Mouse (Mus musculus) heart, embryonic 16.5 days (tissue): Measurements from ENCODE around the gene Fbxl19. TPM values are rescaled to one million over a fixed set of nuclear protein-coding genes. Genes with fewer than 3 reads are reported as not detected.

Experiments used
- ATAC-seq: fragments of 200-750 bp; cut with Nextera tagmentation; replicated peaks from 2 replicates; pipeline ENCODE4 v1.8.0; 2017; ENCODE audit warnings: moderate number of reproducible peaks; ENCODE audit not compliant: insufficient read depth, low FRiP score; ENCODE audit errors: extremely low read depth
- H3K27ac ChIP-seq: fragments of 300-500 bp; sonication (generic); 2 replicates; pipeline ENCODE4 v1.5.1; 2014; ENCODE audit warnings: mild to moderate bottlenecking, low read length, control low read depth, moderate library complexity
- H3K27me3 ChIP-seq: fragments of 300-500 bp; sonication (generic); 2 replicates; pipeline ENCODE4 v1.6.1; 2014; ENCODE audit warnings: low read length, mixed read lengths; ENCODE audit not compliant: control insufficient read depth, insufficient read depth
- H3K36me3 ChIP-seq: fragments of 300-500 bp; sonication (generic); 2 replicates; pipeline ENCODE4 v1.6.1; 2014; ENCODE audit not compliant: control insufficient read depth, insufficient read depth
- H3K4me1 ChIP-seq: fragments of 300-500 bp; sonication (generic); 2 replicates; pipeline ENCODE4 v1.6.1; 2014; ENCODE audit warnings: low read length, mixed read lengths; ENCODE audit not compliant: control insufficient read depth, insufficient read depth
- H3K4me2 ChIP-seq: fragments of 300-500 bp; sonication (generic); 2 replicates; pipeline ENCODE4 v1.6.1; 2014; ENCODE audit warnings: low read depth, mild to moderate bottlenecking, control low read depth, low read length
- H3K4me3 ChIP-seq: fragments of 300-500 bp; sonication (generic); 2 replicates; pipeline ENCODE4 v1.5.1; 2014; ENCODE audit warnings: mild to moderate bottlenecking, control low read depth, low read length
- H3K9ac ChIP-seq: fragments of 300-500 bp; sonication (generic); 2 replicates; pipeline ENCODE4 v1.6.1; 2014; ENCODE audit warnings: low read length, control low read depth
- H3K9me3 ChIP-seq: fragments of 300-500 bp; sonication (generic); replicated peaks from 2 replicates; pipeline ENCODE4 v1.6.1; 2016; ENCODE audit warnings: low read length; ENCODE audit not compliant: control insufficient read depth
- WGBS: fragments of 180-500 bp; shearing (Covaris S2); extraction: QIAGEN DNeasy Blood & Tissue Kit; methylation state at CpG from one replicate; pipeline ENCODE4 v1.1.7; 2014; 5-methylcytosine and 5-hydroxymethylcytosine counted together
- polyA plus RNA-seq: library from polyadenylated mRNA; unstranded; fragments of >200 nt; fragmentation: Nextera tagmentation; extraction: Ambion mirVana; gene quantifications from 2 replicates; pipeline ENCODE4 v1.2.1, GENCODE M21; 2015

Fbxl19 gene
- polyA plus RNA-seq, 1 experiment from 2014 or later = 1.3 TPM

DNA sequence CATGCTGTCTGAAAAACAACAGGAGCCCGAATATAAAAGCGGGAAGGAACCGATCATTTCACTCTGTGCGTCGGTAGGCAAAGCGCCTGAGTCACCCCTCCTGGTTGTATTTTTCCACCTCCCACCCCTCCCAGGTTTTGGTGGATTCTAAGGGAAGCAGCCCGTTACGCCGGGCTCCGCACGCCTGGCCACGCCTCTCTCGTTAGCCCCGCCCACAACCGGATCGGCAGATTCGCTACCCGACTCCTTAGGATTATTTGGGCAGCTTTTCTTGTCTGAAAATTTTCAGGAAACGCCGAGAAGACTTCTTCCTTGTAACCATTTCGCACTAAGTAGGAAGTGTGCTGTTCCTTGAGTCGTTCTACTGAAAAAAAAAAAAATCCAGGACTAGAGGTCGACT lies 32.1 kb downstream of the Fbxl19 start, which contains the start of gene Setd1a:
Setd1a (plus strand) TSS at position 245 of the 400 bp plus-strand sequence.
- H3K27ac ChIP-seq = peak within 1 kb of the TSS; percentile 99
- peak within 1 kb of the TSS; percentile 77 for H3K4me2 ChIP-seq
- H3K9me3 ChIP-seq = no peaks in the 10 kb centered on the region
- H3K27me3 ChIP-seq = no peaks in the 10 kb centered on the region
- H3K36me3 ChIP-seq = peaks cover 18% of the 10 kb centered on the region
- peaks cover 11% of the 10 kb centered on the region for H3K4me1 ChIP-seq
- peak; percentile 63 for ATAC-seq
- WGBS = 0% methylated on average over 23 of the region's 23 CpGs
- peak within 1 kb of the TSS; percentile 78 for H3K4me3 ChIP-seq
- peak within 1 kb of the TSS; percentile 93 for H3K9ac ChIP-seq

DNA sequence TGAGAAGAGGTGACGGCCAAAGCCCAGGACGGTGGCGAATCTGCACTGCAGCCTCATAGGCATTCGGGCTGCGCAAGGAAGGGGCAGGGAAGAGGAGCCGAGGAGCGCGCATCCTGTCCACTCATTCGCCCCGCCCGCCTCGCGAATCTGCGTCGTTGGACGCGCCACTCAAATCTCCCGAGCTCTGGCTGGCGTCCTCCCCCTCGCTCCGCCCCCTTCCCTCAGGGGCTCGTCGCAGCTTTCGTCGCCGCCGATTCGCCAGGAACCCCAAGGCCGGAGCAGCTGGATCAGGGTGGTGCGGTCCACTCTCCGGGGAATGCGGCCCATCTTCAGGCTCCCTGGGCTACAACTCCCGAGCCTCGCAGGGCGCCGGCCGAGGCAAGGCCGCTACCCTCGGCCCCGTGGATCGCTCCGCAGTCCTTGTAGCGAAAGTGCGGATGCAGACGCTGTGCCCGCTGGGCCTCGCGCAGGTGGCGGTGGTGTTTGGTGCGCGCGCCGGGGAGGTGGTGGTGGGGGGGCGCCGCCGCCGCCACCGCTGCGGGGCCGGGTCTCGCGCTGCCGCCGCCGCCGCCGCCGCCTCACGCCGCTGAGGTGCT lies 32.6 kb downstream of the Fbxl19 start:
- Histone ChIP-seq H3K27me3 (no peaks in the 10 kb centered on the region), H3K4me1 (peaks cover 11% of the 10 kb centered on the region), H3K4me2 (peak overlapping the region; percentile 76), H3K9ac (peak overlapping the region; percentile 93), H3K36me3 (peaks cover 22% of the 10 kb centered on the region), H3K4me3 (peak overlapping the region; percentile 78), H3K9me3 (no peaks in the 10 kb centered on the region), H3K27ac (peak overlapping the region; percentile 99)
- under 1% methylated on average over 70 of the region's 70 CpGs for WGBS
- peak; percentile 91 for ATAC-seq

DNA sequence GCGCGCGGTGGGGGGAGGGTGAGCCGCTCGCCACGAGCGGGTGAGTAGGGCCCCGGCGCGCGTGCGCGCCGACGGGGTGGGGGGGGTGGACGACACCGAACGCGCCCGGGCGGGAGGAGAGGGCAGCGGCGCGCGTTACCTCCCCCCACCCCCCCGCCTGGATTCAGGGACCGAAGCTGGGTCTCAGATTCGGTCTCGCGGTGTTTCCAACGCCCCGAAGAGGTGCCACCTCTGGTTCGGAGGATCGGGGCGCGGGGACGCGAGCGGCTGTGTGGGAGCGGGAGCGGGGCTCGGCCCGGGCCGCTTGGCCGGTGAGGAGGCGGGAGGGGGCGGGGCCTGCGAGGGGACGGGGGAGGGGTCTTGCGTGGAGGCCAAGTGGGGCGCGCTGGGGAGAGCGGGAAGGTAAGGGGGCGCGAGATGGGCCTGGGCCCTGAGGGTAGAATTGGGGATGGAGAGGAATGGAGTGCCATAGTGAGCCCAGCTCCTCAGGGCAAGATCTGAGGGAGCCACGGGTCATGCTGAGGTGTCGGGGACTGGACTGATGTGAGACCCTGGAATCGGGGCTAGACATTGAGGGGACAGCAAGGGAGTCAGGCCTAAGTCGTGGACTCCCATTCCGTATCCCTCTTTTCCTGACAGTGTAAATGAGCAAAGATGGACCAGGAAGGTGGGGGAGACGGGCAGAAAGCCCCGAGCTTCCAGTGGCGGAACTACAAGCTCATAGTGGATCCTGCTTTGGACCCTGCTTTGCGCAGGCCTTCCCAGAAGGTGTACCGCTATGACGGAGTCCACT lies 33.3 kb downstream of the Fbxl19 start:
- H3K4me1 ChIP-seq = peaks cover 11% of the 10 kb centered on the region
- H3K36me3 ChIP-seq = peaks cover 27% of the 10 kb centered on the region
- H3K27ac ChIP-seq = peak overlapping the region; percentile 99
- H3K4me3 ChIP-seq = peak overlapping the region; percentile 78
- 2% methylated on average over 63 of the region's 66 CpGs for WGBS
- peak overlapping the region; percentile 93 for H3K9ac ChIP-seq
- no peaks in the 10 kb centered on the region for H3K9me3 ChIP-seq
- peak overlapping the region; percentile 77 for H3K4me2 ChIP-seq
- peak; percentile 47 for ATAC-seq
- no peaks in the 10 kb centered on the region for H3K27me3 ChIP-seq

DNA sequence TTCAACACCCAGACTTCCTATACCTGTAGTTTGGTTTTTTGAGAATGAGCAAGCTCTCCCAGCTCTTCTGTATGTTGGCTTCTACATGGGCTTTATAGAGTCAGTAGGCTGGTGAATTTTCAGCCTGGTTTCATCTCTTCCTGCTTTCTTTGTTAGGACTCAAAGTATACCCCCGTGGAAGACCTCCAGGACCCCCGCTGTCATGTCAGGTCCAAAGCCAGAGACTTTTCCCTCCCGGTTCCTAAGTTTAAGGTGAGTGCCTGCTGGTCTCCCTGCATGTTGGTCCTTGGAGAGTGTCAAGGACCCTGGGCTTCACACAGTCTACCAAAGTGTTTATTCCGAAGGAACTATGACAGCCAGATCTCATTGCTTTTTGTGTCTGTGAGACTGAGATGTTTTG lies 34.0 kb downstream of the Fbxl19 start:
- 77% methylated on average over 4 of the region's 4 CpGs for WGBS

DNA sequence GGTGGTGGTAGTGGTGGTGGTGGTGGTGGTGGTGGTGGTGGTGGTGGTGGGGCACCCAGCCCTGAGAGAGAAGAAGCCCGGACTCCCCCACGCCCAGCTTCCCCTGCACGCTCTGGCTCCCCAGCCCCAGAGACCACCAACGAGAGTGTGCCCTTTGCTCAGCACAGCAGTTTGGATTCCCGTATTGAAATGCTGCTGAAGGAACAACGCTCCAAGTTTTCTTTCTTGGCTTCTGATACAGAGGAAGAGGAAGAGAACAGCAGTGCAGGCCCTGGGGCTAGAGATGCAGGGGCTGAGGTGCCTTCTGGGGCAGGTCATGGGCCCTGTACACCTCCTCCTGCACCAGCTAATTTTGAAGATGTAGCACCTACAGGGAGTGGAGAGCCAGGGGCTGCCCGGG lies 41.0 kb downstream of the Fbxl19 start, which contains the start of gene Gm49388:
Gm49388 (plus strand) TSS at position 301 of the 400 bp plus-strand sequence.
- 91% methylated on average over 7 of the region's 7 CpGs for WGBS
- ATAC-seq = no peak
- H3K27ac ChIP-seq = no peak within 1 kb of the TSS

More for the DNA sequence above, 34.0 kb downstream of the Fbxl19 start:
- H3K4me3 ChIP-seq = peak overlapping the region; percentile 78
- peaks cover 27% of the 10 kb centered on the region for H3K36me3 ChIP-seq
- no peaks in the 10 kb centered on the region for H3K9me3 ChIP-seq
- peak overlapping the region; percentile 93 for H3K9ac ChIP-seq
- H3K4me2 ChIP-seq = peak overlapping the region; percentile 77
- no peaks in the 10 kb centered on the region for H3K27me3 ChIP-seq
- H3K27ac ChIP-seq = no peak overlapping the region
- ATAC-seq = no peak
- peaks cover 11% of the 10 kb centered on the region for H3K4me1 ChIP-seq

DNA sequence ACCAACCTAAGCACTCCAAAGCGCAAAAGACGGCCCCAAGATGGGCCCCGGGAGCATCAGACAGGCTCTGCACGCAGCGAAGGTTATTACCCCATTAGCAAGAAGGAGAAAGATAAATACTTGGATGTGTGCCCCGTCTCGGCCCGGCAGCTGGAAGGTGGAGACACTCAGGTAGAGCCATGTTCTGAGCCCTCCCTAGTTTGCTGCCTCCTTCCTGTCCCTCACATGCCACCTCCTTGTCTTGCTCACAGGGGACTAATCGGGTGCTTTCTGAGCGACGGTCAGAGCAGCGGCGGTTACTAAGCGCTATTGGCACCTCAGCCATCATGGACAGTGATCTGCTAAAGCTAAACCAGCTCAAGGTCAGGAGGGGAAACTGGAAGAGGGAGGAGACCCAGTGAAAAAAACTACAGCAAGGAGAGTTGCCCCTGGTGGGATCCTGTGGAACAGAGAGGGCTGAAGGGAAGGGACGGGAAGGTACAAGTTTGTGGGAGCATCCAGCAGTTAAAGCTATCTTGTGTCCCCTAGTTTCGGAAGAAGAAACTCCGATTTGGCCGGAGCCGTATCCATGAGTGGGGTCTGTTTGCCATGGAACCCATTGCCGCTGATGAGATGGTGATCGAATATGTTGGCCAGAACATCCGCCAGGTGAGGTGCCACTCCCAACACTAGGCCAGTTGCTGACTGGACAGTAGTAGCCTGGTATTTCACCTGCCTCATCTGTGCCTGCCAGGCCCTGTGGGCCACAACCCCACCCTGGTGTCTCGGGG lies 52.9 kb downstream of the Fbxl19 start:
- Histone ChIP-seq H3K36me3 (peaks cover 56% of the 10 kb centered on the region), H3K4me1 (no peaks in the 10 kb centered on the region; the same call in 1 of the 2 replicates)

More for the DNA sequence above, 41.0 kb downstream of the Fbxl19 start, which contains the start of gene Gm49388:
- Histone ChIP-seq H3K4me3 (no peak within 1 kb of the TSS), H3K4me1 (no peaks in the 10 kb centered on the region), H3K9me3 (no peaks in the 10 kb centered on the region), H3K36me3 (peaks cover 77% of the 10 kb centered on the region), H3K4me2 (no peak within 1 kb of the TSS), H3K27me3 (no peaks in the 10 kb centered on the region), H3K9ac (no peak within 1 kb of the TSS)

DNA sequence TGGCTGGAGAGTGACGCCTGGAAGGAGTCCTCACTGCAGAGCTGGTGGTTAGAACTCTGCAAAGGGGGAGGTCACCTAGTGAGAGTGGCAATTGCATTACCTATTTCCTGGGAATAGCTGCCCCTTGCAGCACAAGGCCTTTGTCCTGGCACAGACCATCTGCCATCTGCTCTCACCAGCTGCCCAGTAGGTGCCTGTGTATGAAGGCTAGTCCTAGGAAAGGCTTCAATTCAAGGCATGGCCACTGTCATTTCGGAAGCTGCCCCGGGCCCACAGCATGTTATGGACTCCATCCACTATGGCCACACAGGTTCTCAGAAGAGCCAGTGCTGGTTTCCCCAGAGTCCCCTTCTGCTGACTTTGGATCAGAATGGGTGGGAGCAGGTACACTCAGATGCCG lies 54.2 kb downstream of the Fbxl19 start:
- Histone ChIP-seq H3K9ac (no peak overlapping the region), H3K4me2 (no peak overlapping the region), H3K4me1 (no peaks in the 10 kb centered on the region; the same call in 1 of the 2 replicates), H3K27ac (no peak overlapping the region), H3K27me3 (no peaks in the 10 kb centered on the region), H3K9me3 (no peaks in the 10 kb centered on the region), H3K36me3 (peaks cover 46% of the 10 kb centered on the region), H3K4me3 (no peak overlapping the region)
- ATAC-seq = no peak
- 84% methylated on average over 4 of the region's 4 CpGs for WGBS

More for the DNA sequence above, 52.9 kb downstream of the Fbxl19 start:
- Histone ChIP-seq H3K27me3 (no peaks in the 10 kb centered on the region), H3K4me2 (no peak overlapping the region), H3K27ac (no peak overlapping the region), H3K4me3 (no peak overlapping the region), H3K9ac (no peak overlapping the region), H3K9me3 (no peaks in the 10 kb centered on the region)
- 89% methylated on average over 23 of the region's 23 CpGs for WGBS
- ATAC-seq = no peak

DNA sequence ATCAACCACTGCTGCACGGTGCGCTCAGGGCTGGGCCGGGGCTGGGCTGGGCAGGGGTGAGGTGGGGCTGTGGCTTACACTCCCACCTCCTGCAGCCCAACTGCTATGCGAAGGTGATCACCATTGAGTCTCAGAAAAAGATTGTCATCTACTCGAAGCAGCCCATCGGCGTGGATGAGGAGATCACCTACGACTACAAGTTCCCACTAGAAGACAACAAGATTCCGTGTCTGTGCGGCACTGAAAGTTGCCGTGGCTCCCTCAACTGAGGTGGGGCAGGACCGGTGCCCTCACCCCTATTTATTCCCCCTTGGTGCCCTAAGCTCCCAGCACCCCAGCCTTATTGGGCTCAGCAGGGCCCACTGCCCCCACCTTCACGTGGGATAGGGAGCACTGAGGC lies 54.9 kb downstream of the Fbxl19 start:
- no peak overlapping the region for H3K9ac ChIP-seq
- H3K27ac ChIP-seq = no peak overlapping the region
- peaks cover 44% of the 10 kb centered on the region for H3K36me3 ChIP-seq
- H3K4me2 ChIP-seq = no peak overlapping the region
- ATAC-seq = no peak
- H3K27me3 ChIP-seq = no peaks in the 10 kb centered on the region
- H3K4me1 ChIP-seq = no peaks in the 10 kb centered on the region; the same call in 1 of the 2 replicates
- 87% methylated on average over 13 of the region's 13 CpGs for WGBS
- no peak overlapping the region for H3K4me3 ChIP-seq
- H3K9me3 ChIP-seq = no peaks in the 10 kb centered on the region
